Mouse (Mus musculus) thymus, adult 2 months (tissue): ENCODE measurements around the gene Pax7.

Experiments used
- CTCF ChIP-seq: fragments of 200-500 bp; IDR thresholded peaks from 2 replicates; pipeline ENCODE4 v1.5.1; 2012; ENCODE audit warnings: mild to moderate bottlenecking, control low read depth, low read length, moderate library complexity, borderline replicate concordance; ENCODE audit not compliant: control insufficient read depth, poor library complexity, insufficient read depth; ENCODE audit errors: extremely low read depth
- POLR2A ChIP-seq: fragments of 200-500 bp; IDR thresholded peaks from 2 replicates; pipeline ENCODE4 v1.6.1; 2012; ENCODE audit warnings: mild to moderate bottlenecking, low read length, control low read depth, moderate library complexity; ENCODE audit not compliant: control insufficient read depth, poor library complexity, insufficient read depth; ENCODE audit errors: extremely low read depth

DNA sequence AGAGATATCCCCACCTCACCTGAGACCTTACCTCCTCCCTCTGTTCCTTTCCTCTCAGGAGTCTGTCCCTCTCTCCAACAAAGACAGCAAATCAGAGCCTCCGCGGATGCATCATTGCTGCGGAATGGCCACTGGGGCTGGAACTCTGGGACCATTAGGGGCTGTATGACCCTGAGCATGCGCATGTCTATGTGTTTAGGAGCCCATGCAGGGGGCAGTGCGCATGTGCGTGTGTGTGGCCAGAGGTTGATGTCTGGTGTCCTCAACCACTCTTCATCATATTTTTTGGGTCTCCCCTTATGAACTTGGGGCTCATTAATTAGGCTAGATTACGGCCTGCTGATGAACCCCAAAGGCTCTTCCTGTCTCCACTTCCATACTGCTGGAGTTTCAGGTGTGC is 9.6 kb upstream of the Pax7 start:
- no peak for TF ChIP-seq POLR2A
- TF ChIP-seq CTCF, result no peak
